Mouse (Mus musculus): ENCODE data around the gene Cers4. TPM values are rescaled to one million over a fixed set of nuclear protein-coding genes. Genes with fewer than 3 reads are reported as not detected.

The Cers4 gene
- total and polyA plus RNA-seq, 3 experiments, result 7.2 to 10.1 TPM; not detected in 1

DNA sequence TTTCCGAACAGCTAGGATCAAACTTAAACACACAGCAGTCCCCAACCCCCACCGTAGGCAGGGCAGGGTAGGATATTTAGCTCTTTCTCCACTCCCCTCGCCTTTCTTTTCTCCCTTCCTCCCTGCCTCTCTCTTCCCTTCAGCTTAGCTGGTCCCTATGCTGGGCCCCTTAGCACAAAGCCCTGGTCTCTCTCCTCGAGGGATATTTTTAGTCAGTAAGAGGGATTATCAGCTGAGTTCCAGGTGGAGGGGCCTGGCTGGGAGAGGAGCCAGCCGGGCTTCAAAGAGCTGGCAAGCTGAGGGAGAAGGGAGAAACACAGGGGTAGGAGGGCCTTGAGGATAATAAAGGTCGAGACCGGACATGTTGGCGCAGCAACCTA lies 19.3 kb downstream of the Cers4 start:
- Histone ChIP-seq H3K36me3 (ENCODE audit: control insufficient read depth in 1 of 2, insufficient read depth in 2 of 2, low read length in 2 of 2) (no peaks in the 10 kb centered on the region), H3K79me2 (ENCODE audit: control insufficient read depth, insufficient read depth, low read length, poor library complexity) (no peaks in the 10 kb centered on the region), H3K9ac (ENCODE audit: control insufficient read depth, low read depth, low read length, poor library complexity, severe bottlenecking) (no peak overlapping the region), H3K27ac (ENCODE audit: control insufficient read depth, low read depth, low read length) (no peak overlapping the region), H3K9me3 (replicated peaks; ENCODE audit: insufficient read depth, low read length) (no peaks in the 10 kb centered on the region), H3K4me1 (ENCODE audit: control insufficient read depth in 1 of 2, insufficient read depth in 2 of 2, low read length in 2 of 2) (no peaks in the 10 kb centered on the region; a peak in 2 of 4 replicates), H3K27me3 (ENCODE audit: control insufficient read depth in 1 of 2, insufficient read depth in 2 of 2, low read length in 2 of 2) (no peaks in the 10 kb centered on the region), H3K4me3 (ENCODE audit: control insufficient read depth in 1 of 2, insufficient read depth in 1 of 2, low read depth in 2 of 2, low read length in 2 of 2) (no peak overlapping the region)
- DNase-seq (ENCODE audit: low read depth, low spot score), result no peak
- TF ChIP-seq KAT2A (conservative IDR thresholded peaks at IDR 0.05; ENCODE audit: low read depth, low read length) (no peak), E2F4 (IDR thresholded peaks at IDR 0.05; ENCODE audit: borderline replicate concordance, low read depth, low read length) (no peak), ELF1 (IDR thresholded peaks at IDR 0.05; ENCODE audit: low read depth, low read length) (no peak), TBP (IDR thresholded peaks at IDR 0.05; ENCODE audit: low read depth, low read length) (no peak), JUND (IDR thresholded peaks at IDR 0.05; ENCODE audit: low read depth, low read length) (no peak), NRF1 (IDR thresholded peaks at IDR 0.05; ENCODE audit: insufficient read depth, low read depth, low read length, poor library complexity, severe bottlenecking) (no peak), TAL1 (IDR thresholded peaks at IDR 0.05; ENCODE audit: low read length) (no peak), CHD2 (IDR thresholded peaks at IDR 0.05; ENCODE audit: low read length) (no peak), GABPA (IDR thresholded peaks at IDR 0.05; ENCODE audit: low read depth, low read length) (no peak), BHLHE40 (IDR thresholded peaks at IDR 0.05; ENCODE audit: borderline replicate concordance, low read depth, low read length) (no peak), RAD21 (IDR thresholded peaks at IDR 0.05; ENCODE audit: low read depth, low read length) (no peak), ZNF384 (IDR thresholded peaks at IDR 0.05; ENCODE audit: low read depth, low read length) (no peak), POLR2AphosphoS5 (IDR thresholded peaks at IDR 0.05; ENCODE audit: borderline replicate concordance, low read depth, low read length) (no peak), USF1 (IDR thresholded peaks at IDR 0.05; ENCODE audit: low read depth, low read length) (no peak), ZC3H11A (IDR thresholded peaks at IDR 0.05; ENCODE audit: low read depth, low read length) (no peak), CTCF (IDR thresholded peaks at IDR 0.05 in 2 of 3, conservative IDR thresholded peaks at IDR 0.05 in 1 of 3; ENCODE audit: control insufficient read depth in 1 of 3, insufficient read depth in 1 of 3, low read depth in 2 of 3, low read length in 3 of 3, poor library complexity in 1 of 3, severe bottlenecking in 1 of 3) (no peak), MAX (IDR thresholded peaks at IDR 0.05; ENCODE audit: low read length) (no peak)

DNA sequence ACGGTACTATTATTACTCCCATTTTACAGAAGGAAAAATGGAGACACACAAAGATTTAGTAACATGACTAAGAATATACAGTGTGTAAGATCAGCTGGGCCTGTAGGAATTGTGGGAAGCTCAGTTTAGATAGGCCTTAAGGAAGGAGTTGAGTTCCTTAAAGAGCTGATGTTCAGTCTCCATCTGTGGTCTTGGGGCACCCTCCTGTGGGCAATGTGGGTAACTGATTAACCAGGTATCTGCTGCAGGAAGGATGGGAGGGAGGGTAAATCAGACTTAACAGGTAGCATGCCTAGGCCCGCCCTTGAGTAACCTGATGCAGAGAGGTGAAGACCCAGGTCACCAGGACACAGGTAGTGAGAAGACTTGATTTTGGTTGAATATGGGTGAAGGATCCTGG lies 23.3 kb downstream of the Cers4 start:
- H3K27ac ChIP-seq (ENCODE audit: control insufficient read depth, low read depth, low read length), result no peak overlapping the region
- no peak overlapping the region for H3K4me3 ChIP-seq (ENCODE audit: control insufficient read depth in 1 of 2, insufficient read depth in 1 of 2, low read depth in 2 of 2, low read length in 2 of 2)
- H3K36me3 ChIP-seq (ENCODE audit: control insufficient read depth in 1 of 2, insufficient read depth in 2 of 2, low read length in 2 of 2), result peaks cover 0 to 1% of the 10 kb centered on the region in 2 experiments; a peak in 1 of 4 replicates
- peak; percentile 33 for DNase-seq (ENCODE audit: low read depth, low spot score)
- H3K4me1 ChIP-seq (ENCODE audit: control insufficient read depth in 1 of 2, insufficient read depth in 2 of 2, low read length in 2 of 2), result peaks cover 0 to 8% of the 10 kb centered on the region in 2 experiments; a peak in 3 of 4 replicates
- no peaks in the 10 kb centered on the region for H3K79me2 ChIP-seq (ENCODE audit: control insufficient read depth, insufficient read depth, low read length, poor library complexity)
- H3K9ac ChIP-seq (ENCODE audit: control insufficient read depth, low read depth, low read length, poor library complexity, severe bottlenecking), result no peak overlapping the region
- TF ChIP-seq CTCF (IDR thresholded peaks at IDR 0.05 in 2 of 3, conservative IDR thresholded peaks at IDR 0.05 in 1 of 3; ENCODE audit: control insufficient read depth in 1 of 3, insufficient read depth in 1 of 3, low read depth in 2 of 3, low read length in 3 of 3, poor library complexity in 1 of 3, severe bottlenecking in 1 of 3) (peak in 2 of 3 experiments; percentile 39 to 53; a peak in 4 of 6 replicates), USF2 (IDR thresholded peaks at IDR 0.05; ENCODE audit: borderline replicate concordance in 1 of 2, insufficient read depth in 1 of 2, low read depth in 1 of 2, low read length in 2 of 2) (no peak), RAD21 (IDR thresholded peaks at IDR 0.05; ENCODE audit: low read depth, low read length) (peak; percentile 59), ZC3H11A (IDR thresholded peaks at IDR 0.05; ENCODE audit: low read depth, low read length) (peak; percentile 26; the same call in 1 of the 2 replicates), NELFE (IDR thresholded peaks at IDR 0.05; ENCODE audit: low read depth, low read length) (no peak), UBTF (IDR thresholded peaks at IDR 0.05; ENCODE audit: borderline replicate concordance, insufficient read depth, low read depth, low read length) (no peak), MAZ (IDR thresholded peaks at IDR 0.05; ENCODE audit: low read depth, low read length) (no peak), SMC3 (IDR thresholded peaks at IDR 0.05; ENCODE audit: low read depth, low read length) (peak; percentile 50)
- no peaks in the 10 kb centered on the region for H3K27me3 ChIP-seq (ENCODE audit: control insufficient read depth in 1 of 2, insufficient read depth in 2 of 2, low read length in 2 of 2)
- no peaks in the 10 kb centered on the region for H3K9me3 ChIP-seq (replicated peaks; ENCODE audit: insufficient read depth, low read length)

Data from MEL (cell line).